Mouse (Mus musculus) myocyte (in vitro differentiated cells): ENCODE measurements at regions not wholly inside any gene's neighbourhood (a gene's known extent, or its start where the extent isn't known, plus 50 kb on each side); places are given as distances from the start of the nearest gene placed in this dataset.

Experiments used
- H3K27me3 ChIP-seq: one replicate; pipeline ENCODE4 v1.6.1; 2011; ENCODE audit not compliant: control insufficient read depth, insufficient read depth, insufficient read length
- H3K36me3 ChIP-seq: one replicate; pipeline ENCODE4 v1.6.1; 2011; ENCODE audit not compliant: control insufficient read depth, insufficient read depth
- H3K4me2 ChIP-seq: one replicate; pipeline ENCODE4 v1.6.1; 2011; ENCODE audit warnings: low read depth, control low read depth
- H3K4me3 ChIP-seq: one replicate; pipeline ENCODE4 v1.5.1; 2011; ENCODE audit warnings: mild to moderate bottlenecking, control low read depth, moderate library complexity
- H3K79me2 ChIP-seq: one replicate; pipeline ENCODE4 v1.6.1; 2011; ENCODE audit not compliant: control insufficient read depth, insufficient read depth
- H3ac ChIP-seq: one replicate; pipeline ENCODE4 v1.6.1; 2011; ENCODE audit not compliant: control insufficient read depth, insufficient read length
- CEBPB ChIP-seq: IDR thresholded peaks from 2 replicates; pipeline ENCODE4 v1.6.1; 2011; ENCODE audit warnings: mild to moderate bottlenecking, moderate library complexity; ENCODE audit not compliant: poor library complexity, insufficient read depth, severe bottlenecking
- E2F4 ChIP-seq: IDR thresholded peaks from one replicate; pipeline ENCODE4 v1.6.1; 2011; ENCODE audit warnings: mild to moderate bottlenecking, control low read depth, moderate library complexity; ENCODE audit not compliant: insufficient read depth
- MAX ChIP-seq: IDR thresholded peaks from one replicate; pipeline ENCODE4 v1.6.1; 2011; ENCODE audit warnings: low read depth, mild to moderate bottlenecking, control low read depth
- MYOD1 ChIP-seq, 3 experiments: IDR thresholded peaks; one replicate each; pipeline ENCODE4 v1.6.1; 2011; ENCODE audit warnings: control low read depth in 2 of 3, low read depth in 2 of 3, mild to moderate bottlenecking in 2 of 3, moderate library complexity in 1 of 3; ENCODE audit not compliant: insufficient read length in 2 of 3, control insufficient read depth in 1 of 3
- MYOG ChIP-seq, 3 experiments: IDR thresholded peaks; one replicate each; pipeline ENCODE4 v1.6.1; 2011; ENCODE audit warnings: control low read depth in 2 of 3, low read depth in 2 of 3, mild to moderate bottlenecking in 2 of 3; ENCODE audit not compliant: insufficient read length in 2 of 3, control insufficient read depth in 1 of 3, insufficient read depth in 1 of 3
- POLR2A ChIP-seq: IDR thresholded peaks from one replicate; pipeline ENCODE4 v1.6.1; 2011; ENCODE audit warnings: low read depth, mild to moderate bottlenecking, control low read depth, moderate library complexity; ENCODE audit not compliant: insufficient read length
- POLR2AphosphoS2 ChIP-seq: IDR thresholded peaks from one replicate; pipeline ENCODE4 v1.6.1; 2011; ENCODE audit warnings: low read depth, control low read depth; ENCODE audit not compliant: insufficient read length
- REST ChIP-seq: IDR thresholded peaks from one replicate; pipeline ENCODE4 v1.6.1; 2011; ENCODE audit warnings: mild to moderate bottlenecking, control low read depth, moderate library complexity; ENCODE audit not compliant: insufficient read depth, insufficient read length
- SRF ChIP-seq: IDR thresholded peaks from one replicate; pipeline ENCODE4 v1.6.1; 2011; ENCODE audit warnings: low read depth; ENCODE audit not compliant: control insufficient read depth, insufficient read length
- TCF12 ChIP-seq: IDR thresholded peaks from one replicate; pipeline ENCODE4 v1.6.1; 2011; ENCODE audit warnings: mild to moderate bottlenecking, control low read depth; ENCODE audit not compliant: poor library complexity, insufficient read depth, severe bottlenecking
- TCF3 ChIP-seq: IDR thresholded peaks from one replicate; pipeline ENCODE4 v1.6.1; 2011; ENCODE audit warnings: low read depth, control low read depth; ENCODE audit not compliant: insufficient read length
- USF1 ChIP-seq: IDR thresholded peaks from one replicate; pipeline ENCODE4 v1.6.1; 2011; ENCODE audit warnings: low read depth, mild to moderate bottlenecking, control low read depth, moderate library complexity

GRCm38 (mm10) chr12:25790956-25791355, 624.1 kb downstream of the Rnf144a start:
- H3K4me3 ChIP-seq: no peak overlapping the region
- TF ChIP-seq REST: no peak
- TF ChIP-seq MYOD1 (IDR thresholded peaks at IDR 0.05; ENCODE audit: control insufficient read depth in 1 of 3, insufficient read length in 2 of 3, low read depth in 2 of 3): no peak
- no peak for TF ChIP-seq POLR2A
- no peak for TF ChIP-seq CEBPB
- no peak for TF ChIP-seq POLR2AphosphoS2
- no peak for TF ChIP-seq USF1
- TF ChIP-seq MAX: no peak
- no peak for TF ChIP-seq MYOG (IDR thresholded peaks at IDR 0.05; ENCODE audit: control insufficient read depth in 1 of 3, insufficient read depth in 1 of 3, insufficient read length in 2 of 3, low read depth in 2 of 3)
- TF ChIP-seq E2F4: no peak
- no peak for TF ChIP-seq TCF12
- TF ChIP-seq SRF: no peak
- no peak for TF ChIP-seq TCF3

DNA sequence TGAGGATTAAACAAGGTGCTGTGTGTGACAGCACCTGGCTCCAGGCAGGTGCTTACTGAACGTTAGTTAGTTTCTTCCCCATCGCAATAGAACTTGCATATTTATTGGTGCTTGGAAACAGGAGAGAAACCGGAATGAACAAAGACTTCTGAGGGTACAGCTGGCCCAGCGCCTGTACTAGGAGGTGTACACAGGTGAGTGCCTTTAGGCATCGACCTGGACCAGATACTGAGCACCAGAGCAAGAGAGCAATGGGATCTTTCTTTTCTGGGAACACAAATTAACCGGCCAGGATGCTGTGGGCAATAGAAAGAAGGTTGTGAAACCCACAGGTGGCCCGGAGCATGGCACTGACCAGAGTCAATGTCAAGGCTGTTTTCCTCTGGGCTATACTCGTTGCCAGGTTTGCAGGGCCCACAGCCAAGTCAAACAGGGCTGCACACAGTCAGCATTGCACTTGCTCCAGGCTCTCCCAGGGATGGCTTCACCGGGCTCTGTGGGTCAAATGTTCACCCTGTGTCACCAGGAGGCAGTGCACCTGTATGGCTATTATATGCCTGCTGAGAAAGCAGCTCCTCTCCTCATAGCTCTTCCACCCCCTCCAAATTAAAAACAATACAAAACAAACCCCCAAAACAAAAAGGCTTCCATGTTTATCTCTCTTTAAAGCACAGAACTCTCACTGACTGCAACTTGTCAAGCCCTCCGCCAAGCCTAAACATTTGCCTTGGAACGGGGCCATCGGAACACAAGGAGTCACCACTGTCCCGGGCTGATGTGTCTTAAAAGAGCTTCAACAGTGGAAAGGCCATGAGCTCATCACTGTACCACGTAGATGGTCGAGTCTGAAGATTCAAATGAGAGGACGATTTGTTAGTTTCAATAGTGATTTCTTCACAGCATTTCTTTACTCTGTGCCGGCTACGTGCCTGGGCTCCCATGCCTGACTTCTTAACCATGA, 629.1 kb downstream of the Rnf144a start:
- Histone ChIP-seq H3K4me3 (no peak overlapping the region), H3K36me3 (no peaks in the 10 kb centered on the region), H3ac (no peak overlapping the region), H3K27me3 (no peaks in the 10 kb centered on the region), H3K4me2 (no peak overlapping the region), H3K79me2 (no peaks in the 10 kb centered on the region)
- TF ChIP-seq MYOD1 (IDR thresholded peaks at IDR 0.05; ENCODE audit: control insufficient read depth in 1 of 3, insufficient read length in 2 of 3, low read depth in 2 of 3) (no peak), MYOG (IDR thresholded peaks at IDR 0.05; ENCODE audit: control insufficient read depth in 1 of 3, insufficient read depth in 1 of 3, insufficient read length in 2 of 3, low read depth in 2 of 3) (no peak), REST (no peak), MAX (no peak), POLR2A (no peak), SRF (no peak), USF1 (no peak), E2F4 (no peak), TCF3 (no peak), TCF12 (no peak), CEBPB (no peak), POLR2AphosphoS2 (no peak)

More at GRCm38 (mm10) chr12:25790956-25791355, 624.1 kb downstream of the Rnf144a start:
- Histone ChIP-seq H3K36me3 (no peaks in the 10 kb centered on the region), H3K79me2 (no peaks in the 10 kb centered on the region), H3ac (no peak overlapping the region), H3K4me2 (no peak overlapping the region), H3K27me3 (no peaks in the 10 kb centered on the region)

DNA sequence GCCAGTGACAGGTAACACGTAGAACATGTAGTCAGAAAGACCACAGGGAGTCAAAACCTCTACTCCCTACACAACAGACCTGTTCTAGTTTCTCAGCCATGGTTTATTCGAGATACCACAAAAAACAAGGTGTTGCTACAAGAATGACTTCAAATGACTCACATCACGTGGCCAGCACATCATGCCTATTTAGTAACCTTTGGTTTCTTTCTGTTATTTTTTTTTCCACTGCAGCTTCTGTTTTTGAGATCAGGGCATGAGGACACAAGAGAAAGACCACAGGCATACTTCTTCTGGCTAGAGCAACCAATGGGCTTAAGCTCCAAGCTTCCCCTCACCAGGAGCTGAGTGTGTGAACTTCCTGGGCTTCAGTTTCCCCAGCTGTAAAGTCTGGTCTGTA, 630.7 kb downstream of the Rnf144a start:
- H3K79me2 ChIP-seq: no peaks in the 10 kb centered on the region
- no peak overlapping the region for H3K4me2 ChIP-seq
- H3K27me3 ChIP-seq: no peaks in the 10 kb centered on the region
- H3K4me3 ChIP-seq: no peak overlapping the region
- TF ChIP-seq POLR2A: no peak
- no peak for TF ChIP-seq MAX
- TF ChIP-seq CEBPB: no peak
- TF ChIP-seq SRF: no peak
- no peak for TF ChIP-seq REST
- no peak for TF ChIP-seq TCF12
- no peak for TF ChIP-seq MYOG (IDR thresholded peaks at IDR 0.05; ENCODE audit: control insufficient read depth in 1 of 3, insufficient read depth in 1 of 3, insufficient read length in 2 of 3, low read depth in 2 of 3)
- no peak for TF ChIP-seq TCF3
- no peak for TF ChIP-seq MYOD1 (IDR thresholded peaks at IDR 0.05; ENCODE audit: control insufficient read depth in 1 of 3, insufficient read length in 2 of 3, low read depth in 2 of 3)
- no peak for TF ChIP-seq E2F4
- no peak for TF ChIP-seq POLR2AphosphoS2
- TF ChIP-seq USF1: no peak
- H3ac ChIP-seq: no peak overlapping the region
- H3K36me3 ChIP-seq: no peaks in the 10 kb centered on the region

DNA sequence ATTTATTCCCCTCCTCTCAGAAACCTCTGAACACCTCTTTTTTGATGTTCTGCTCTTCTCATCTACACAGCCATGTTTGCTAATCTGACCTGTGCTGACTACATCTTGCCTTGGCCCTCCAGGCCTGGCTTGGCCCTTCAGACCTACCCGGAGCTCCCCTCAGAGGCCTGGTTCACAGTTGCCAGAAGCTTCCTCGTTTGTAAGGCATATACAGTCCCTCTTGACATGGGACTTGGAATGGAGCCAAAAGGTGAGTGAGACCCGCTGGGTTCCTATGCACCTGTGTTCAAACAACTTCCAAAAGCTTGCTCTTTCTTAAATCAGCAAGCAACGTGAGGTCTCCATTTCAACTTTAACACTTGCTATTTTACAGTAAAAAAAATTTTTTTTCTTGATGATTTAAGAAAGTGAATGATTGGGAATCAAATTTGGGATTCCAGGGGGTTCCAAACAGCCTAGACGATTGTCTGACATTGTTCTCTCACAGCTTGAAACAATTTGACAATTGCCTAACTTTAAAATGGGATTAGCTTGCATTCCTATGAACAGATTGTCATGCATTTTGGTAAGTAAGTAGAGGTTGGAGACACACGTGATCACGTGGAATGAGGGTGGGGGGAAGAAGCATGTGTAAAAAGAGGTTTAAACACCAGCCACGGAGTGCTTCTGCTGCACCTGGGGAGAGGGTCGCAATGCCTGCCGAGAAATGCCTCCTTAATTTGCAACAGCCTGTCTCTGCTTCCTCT, 631.9 kb downstream of the Rnf144a start:
- no peaks in the 10 kb centered on the region for H3K36me3 ChIP-seq
- no peak overlapping the region for H3K4me3 ChIP-seq
- H3K4me2 ChIP-seq: no peak overlapping the region
- no peak overlapping the region for H3ac ChIP-seq
- no peaks in the 10 kb centered on the region for H3K27me3 ChIP-seq
- no peaks in the 10 kb centered on the region for H3K79me2 ChIP-seq
- TF ChIP-seq CEBPB (no peak), MYOG (IDR thresholded peaks at IDR 0.05; ENCODE audit: control insufficient read depth in 1 of 3, insufficient read depth in 1 of 3, insufficient read length in 2 of 3, low read depth in 2 of 3) (no peak), POLR2A (no peak), MYOD1 (IDR thresholded peaks at IDR 0.05; ENCODE audit: control insufficient read depth in 1 of 3, insufficient read length in 2 of 3, low read depth in 2 of 3) (no peak), POLR2AphosphoS2 (no peak), MAX (no peak)
